Mouse (Mus musculus): ENCODE data around the gene 4930442H23Rik.

DNA sequence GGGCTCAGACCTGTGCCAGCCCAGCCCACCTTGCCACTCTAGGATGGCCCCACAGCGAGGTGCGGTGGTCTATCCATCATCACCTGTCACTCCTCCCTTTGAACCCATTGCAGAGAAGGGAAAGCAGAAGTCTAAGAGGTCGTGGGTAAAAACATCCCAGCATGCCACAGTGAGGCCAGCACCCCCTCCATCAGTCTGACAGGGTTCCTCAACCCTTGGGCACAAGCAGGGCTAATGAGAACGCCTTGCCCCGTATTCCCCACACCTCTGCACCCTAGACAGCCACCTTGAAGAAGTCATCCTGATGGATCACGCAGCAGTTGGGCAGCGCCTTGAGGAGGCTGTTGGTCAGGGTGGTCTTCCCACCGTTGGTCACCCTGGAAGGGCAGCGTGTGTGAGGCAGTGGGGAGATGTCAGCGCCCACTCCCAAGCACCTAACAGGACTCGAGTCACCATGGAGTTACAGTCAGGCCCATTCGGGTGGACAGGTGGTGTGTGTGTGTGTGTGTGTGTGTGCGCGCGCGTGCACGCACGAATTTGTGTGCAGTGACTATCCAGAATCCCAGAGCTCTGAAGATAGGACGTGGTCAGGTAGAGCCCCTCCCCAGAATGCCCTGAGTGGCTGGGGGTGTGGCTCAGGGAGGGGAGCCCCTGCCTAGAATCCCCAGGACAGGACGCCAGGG, 17.1 kb upstream of the 4930442H23Rik start:
- TF ChIP-seq CTCF (conservative IDR thresholded peaks at IDR 0.05; ENCODE audit: low read length) (no peak), POU5F1 (IDR thresholded peaks at IDR 0.05; ENCODE audit: borderline replicate concordance, low read length) (no peak), NANOG (IDR thresholded peaks at IDR 0.05; ENCODE audit: borderline replicate concordance, low read length) (no peak)
